Mouse (Mus musculus) cerebellum, adult 2 months (tissue): ENCODE measurements around the gene Inafm2. TPM values are rescaled to one million over a fixed set of nuclear protein-coding genes. Genes with fewer than 3 reads are reported as not detected.

ENCODE experiments used
- DNase-seq, 2 experiments: peaks; one replicate each; pipeline ENCODE4 v3.0.0; 2021
- H3K27ac ChIP-seq: fragments of 200-500 bp; 2 replicates; pipeline ENCODE4 v1.5.1; 2012; ENCODE audit warnings: low read length, control low read depth, inconsistent platforms; ENCODE audit not compliant: insufficient read depth
- H3K27me3 ChIP-seq: fragments of 200-500 bp; 2 replicates; pipeline ENCODE4 v1.6.1; 2012; ENCODE audit warnings: inconsistent platforms, mild to moderate bottlenecking, low read length, moderate library complexity; ENCODE audit not compliant: control insufficient read depth, insufficient read depth
- H3K4me1 ChIP-seq: fragments of 200-500 bp; 2 replicates; pipeline ENCODE4 v1.6.1; 2011; ENCODE audit warnings: low read length; ENCODE audit not compliant: control insufficient read depth, insufficient read depth
- H3K4me3 ChIP-seq: fragments of 200-500 bp; replicated peaks from 2 replicates; pipeline ENCODE3; 2011; ENCODE audit warnings: mild to moderate bottlenecking, low read depth, low read length, control low read depth; ENCODE audit not compliant: insufficient read depth
- CTCF ChIP-seq: fragments of 200-500 bp; IDR thresholded peaks from 2 replicates; pipeline ENCODE4 v1.5.1; 2011; ENCODE audit warnings: low read depth, mild to moderate bottlenecking, control low read depth, low read length, moderate library complexity, borderline replicate concordance; ENCODE audit not compliant: insufficient read depth
- POLR2A ChIP-seq: fragments of 200-500 bp; IDR thresholded peaks from 2 replicates; pipeline ENCODE4 v1.6.1; 2011; ENCODE audit warnings: low read length, control low read depth, borderline replicate concordance; ENCODE audit not compliant: insufficient read depth
- WGBS: fragments of 180-500 bp; shearing (Covaris S2); methylation state at CpG from one replicate; pipeline ENCODE4 v1.1.7; 2018; 5-methylcytosine and 5-hydroxymethylcytosine counted together
- polyA plus RNA-seq: library from polyadenylated mRNA; depleted of rRNA; stranded (reverse); fragments of >200 nt; gene quantifications from 2 replicates; pipeline ENCODE4 v1.2.3, GENCODE M21; 2012

The Inafm2 gene
- polyA plus RNA-seq, 1 experiment = 21.8 TPM

DNA sequence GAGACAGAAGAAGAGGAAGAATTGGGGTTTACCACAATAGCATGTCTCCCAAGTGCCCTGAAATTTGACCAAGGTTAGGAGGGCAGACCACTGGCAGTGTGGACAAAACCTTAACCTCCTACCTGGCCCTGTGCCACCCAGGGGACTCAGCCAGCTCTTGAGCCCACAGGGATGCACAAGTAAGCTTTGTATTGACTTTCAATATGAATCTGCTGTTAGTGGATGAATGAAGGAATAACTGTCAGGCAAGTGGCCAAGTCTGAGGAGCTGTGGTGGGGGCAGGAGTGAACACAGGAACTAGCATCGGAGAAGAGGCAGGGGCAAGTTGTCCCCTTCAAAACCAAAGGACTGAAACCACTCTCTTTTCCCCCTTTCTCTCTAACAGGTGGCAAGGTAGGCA is 29.8 kb downstream of the Inafm2 start:
- Histone ChIP-seq H3K27ac (no peak overlapping the region), H3K4me1 (peaks cover 17% of the 10 kb centered on the region), H3K27me3 (no peaks in the 10 kb centered on the region), H3K4me3 (no peak overlapping the region)
- 17% methylated on average over 1 of the region's 1 CpGs for WGBS
- DNase-seq = peak in 1 of 2 experiments; percentile 52
- TF ChIP-seq POLR2A (no peak), CTCF (no peak)

DNA sequence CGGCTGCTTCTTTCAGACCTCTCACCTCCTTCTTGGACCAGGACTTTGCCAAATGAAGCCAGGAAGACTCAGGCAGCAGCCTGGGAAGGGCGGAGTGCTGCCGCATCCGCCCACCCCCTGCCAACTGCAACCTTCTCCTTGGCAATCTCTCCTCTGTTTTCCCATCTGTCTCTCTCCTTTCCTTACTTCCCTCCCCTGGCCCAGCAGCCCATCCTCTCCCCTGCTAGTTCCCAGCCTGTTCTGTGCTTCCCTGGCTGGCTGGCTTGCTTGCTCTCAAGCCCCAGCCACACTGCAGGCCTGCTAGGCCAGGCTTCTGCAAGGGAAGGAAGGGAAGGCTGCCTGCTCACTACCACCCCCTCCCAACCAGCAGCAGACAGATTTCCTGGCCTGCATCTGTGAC is 30.3 kb downstream of the Inafm2 start:
- DNase-seq = peak; percentile 73 to 84
- Histone ChIP-seq H3K4me1 (peaks cover 17% of the 10 kb centered on the region), H3K27me3 (no peaks in the 10 kb centered on the region), H3K4me3 (no peak overlapping the region), H3K27ac (peak overlapping the region; percentile 85)
- no peak for TF ChIP-seq CTCF
- 0 out of 2 replicates have a peak, but pooled peaks have one; percentile 20 for TF ChIP-seq POLR2A
- WGBS = 2% methylated on average over 4 of the region's 4 CpGs

DNA sequence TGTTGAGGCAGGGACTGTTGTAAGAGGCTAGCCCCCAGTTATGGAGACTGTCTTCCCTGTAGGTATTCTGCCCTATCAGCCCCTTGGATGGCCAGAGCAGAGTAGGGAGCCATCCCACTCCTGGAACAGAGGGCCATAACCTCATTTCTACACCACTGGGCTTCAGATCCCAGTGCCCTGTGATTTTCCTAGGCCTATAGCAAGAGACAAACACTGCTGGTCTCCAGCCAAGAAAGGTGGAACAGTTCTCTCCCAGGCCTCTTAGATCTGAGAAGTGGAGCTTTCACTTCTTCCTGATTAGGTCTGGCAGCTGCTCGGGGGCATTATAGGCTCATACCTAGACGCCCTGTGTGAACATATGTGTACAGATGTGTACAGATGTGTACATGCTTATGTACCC is 30.7 kb downstream of the Inafm2 start:
- peak in 1 of 2 experiments; percentile 38 for DNase-seq
- Histone ChIP-seq H3K27me3 (no peaks in the 10 kb centered on the region), H3K4me1 (peaks cover 17% of the 10 kb centered on the region), H3K27ac (peak overlapping the region; percentile 85), H3K4me3 (no peak overlapping the region)
- 67% methylated on average over 2 of the region's 2 CpGs for WGBS
- TF ChIP-seq POLR2A (0 out of 2 replicates have a peak, but pooled peaks have one; percentile 2), CTCF (no peak)

DNA sequence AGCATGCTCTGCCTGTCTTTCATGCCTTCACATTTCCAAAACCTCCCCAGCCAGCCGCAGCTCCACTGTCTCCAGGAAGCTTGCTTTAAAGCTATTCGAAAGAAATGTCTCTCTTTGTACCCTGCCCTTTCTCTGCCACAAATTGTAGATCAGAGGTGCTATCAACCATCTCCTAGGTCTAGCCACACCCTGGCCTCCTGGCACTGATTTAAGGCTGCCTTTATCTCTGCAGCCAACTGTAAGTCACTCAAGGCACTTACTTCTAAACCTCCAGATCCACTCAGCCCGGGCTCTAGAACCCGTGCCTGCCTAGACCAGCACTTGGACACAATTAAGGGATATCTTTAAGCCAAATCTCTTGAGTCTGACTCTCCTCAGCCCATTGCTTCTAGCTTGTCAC is 32.9 kb downstream of the Inafm2 start:
- Histone ChIP-seq H3K4me3 (no peak overlapping the region), H3K27ac (no peak overlapping the region), H3K4me1 (peaks cover 17% of the 10 kb centered on the region), H3K27me3 (no peaks in the 10 kb centered on the region)
- no peak for TF ChIP-seq POLR2A
- TF ChIP-seq CTCF = no peak
- no peak for DNase-seq
- 92% methylated on average over 4 of the region's 4 CpGs for WGBS

DNA sequence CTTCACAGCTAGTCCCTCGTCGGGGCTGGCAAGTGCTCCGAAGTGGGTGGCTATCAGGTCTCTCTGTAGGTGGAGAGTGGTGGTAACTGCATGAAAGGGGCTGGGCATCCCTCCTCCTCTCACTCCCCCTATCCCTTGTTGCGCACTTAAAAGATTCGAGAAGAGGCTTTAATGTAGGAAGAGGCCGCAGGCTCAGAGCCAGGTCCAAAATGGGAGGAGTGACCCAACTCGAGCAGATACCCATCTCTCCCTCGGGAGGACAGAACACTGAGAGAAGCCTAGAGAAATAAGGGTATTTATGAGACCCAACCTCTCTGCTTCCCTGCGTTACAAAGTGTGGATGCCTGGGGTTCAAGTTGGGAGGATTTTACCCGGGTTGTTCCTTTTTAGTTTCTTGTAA is 33.5 kb downstream of the Inafm2 start:
- peak overlapping the region; percentile 89 for H3K4me3 ChIP-seq
- peaks cover 17% of the 10 kb centered on the region for H3K4me1 ChIP-seq
- no peak for TF ChIP-seq POLR2A
- H3K27me3 ChIP-seq = no peaks in the 10 kb centered on the region
- peak overlapping the region; percentile 82 for H3K27ac ChIP-seq
- DNase-seq = peak in 1 of 2 experiments; percentile 49
- 9% methylated on average over 10 of the region's 10 CpGs for WGBS

DNA sequence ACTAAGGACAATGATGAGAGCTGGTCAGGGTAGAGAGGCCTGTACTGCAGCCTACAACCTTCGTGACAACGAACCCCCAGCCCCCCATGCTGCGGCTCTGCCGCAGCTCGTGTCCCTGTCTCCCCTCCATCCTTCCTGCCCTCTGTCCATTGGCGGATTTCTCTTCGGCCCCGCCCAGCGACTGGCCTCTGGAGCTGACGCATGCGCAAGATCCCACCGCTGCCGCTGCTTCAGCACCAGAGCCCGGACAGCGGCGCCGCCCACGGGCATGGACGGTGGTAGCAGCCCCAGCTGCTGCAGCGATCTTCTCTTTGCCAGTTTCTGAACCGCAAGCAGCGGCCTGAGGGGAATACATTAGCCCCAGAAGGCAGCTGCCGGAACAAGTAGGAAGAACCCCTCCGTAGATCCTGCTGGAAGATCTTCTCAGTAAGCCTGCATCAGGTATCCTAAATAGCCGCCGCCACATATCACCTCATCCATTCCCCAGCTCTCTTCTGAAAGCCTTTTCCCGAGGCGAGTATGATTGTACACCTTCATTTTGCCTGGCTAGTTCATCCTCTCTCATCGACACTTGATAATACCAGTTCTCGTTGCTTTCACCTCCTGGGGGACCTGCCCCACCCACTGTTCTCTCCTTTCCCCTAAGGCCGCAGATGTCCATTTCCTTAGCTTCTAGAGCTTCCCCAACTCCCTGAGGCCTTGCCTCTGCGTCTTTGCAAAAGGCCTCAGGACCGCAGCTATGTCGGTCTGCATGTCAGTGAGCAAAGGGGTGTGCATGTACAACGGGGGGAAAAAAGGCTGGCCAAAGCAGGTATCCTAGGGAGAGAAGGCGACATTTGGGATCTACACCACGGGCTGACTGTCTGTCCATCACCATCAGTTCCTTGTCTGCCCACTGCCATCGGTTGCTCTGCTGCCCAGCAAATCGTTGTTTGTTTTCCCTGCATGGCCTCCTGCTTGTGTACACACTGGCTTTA is 34.2 kb downstream of the Inafm2 start, which contains the start of gene Disp2:
Disp2 (plus strand) TSS at position 216 of the 977 bp plus-strand sequence.
- WGBS = under 1% methylated on average over 39 of the region's 39 CpGs
- peak within 1 kb of the TSS; percentile 82 for H3K27ac ChIP-seq
- DNase-seq = peak; percentile 95 to 96

DNA sequence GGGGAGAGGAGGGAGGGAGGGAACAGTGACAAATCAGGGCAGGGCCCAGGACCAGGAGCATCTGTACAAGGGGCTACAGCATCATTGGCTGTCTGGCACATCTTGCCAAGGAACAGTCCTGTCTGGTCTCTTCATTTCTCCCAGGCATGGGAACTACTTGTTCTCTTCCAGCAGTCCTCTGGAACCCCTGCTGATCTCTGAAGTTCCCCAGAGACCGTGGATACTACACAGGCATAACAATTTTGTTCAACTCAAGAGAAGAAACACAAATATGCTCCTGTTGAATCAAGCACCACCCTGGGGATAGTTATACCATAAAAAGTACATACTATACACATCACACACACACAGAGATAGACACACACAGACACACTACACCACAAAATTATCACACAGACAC is 35.6 kb downstream of the Inafm2 start:
- TF ChIP-seq POLR2A = no peak
- TF ChIP-seq CTCF = no peak
- no peak overlapping the region for H3K27ac ChIP-seq

More for the DNA sequence above, 34.2 kb downstream of the Inafm2 start, which contains the start of gene Disp2:
- H3K27me3 ChIP-seq = no peaks in the 10 kb centered on the region
- H3K4me3 ChIP-seq = peak within 1 kb of the TSS; percentile 89
- peak; percentile 12; the same call in 1 of the 2 replicates for TF ChIP-seq CTCF
- peak; percentile 92 for TF ChIP-seq POLR2A
- peaks cover 20% of the 10 kb centered on the region for H3K4me1 ChIP-seq

DNA sequence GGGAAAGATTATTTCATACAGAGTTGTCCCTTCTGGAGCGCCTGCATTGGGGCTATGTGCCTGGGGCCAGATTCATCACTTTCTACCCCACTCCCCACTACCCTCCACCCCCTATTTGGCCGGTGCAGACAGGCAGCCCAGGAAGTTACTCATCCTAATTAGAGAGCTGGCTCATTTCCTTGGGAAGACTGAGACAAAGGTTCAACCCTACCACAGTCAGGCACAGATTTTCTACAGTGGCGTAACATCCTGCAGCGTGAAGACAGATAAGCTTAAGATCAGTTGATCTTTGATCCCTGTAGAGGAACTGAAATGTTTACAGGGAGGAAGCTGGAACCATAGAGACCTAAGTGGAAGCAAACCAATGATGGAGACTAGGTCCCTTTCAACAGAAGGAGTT is 36.7 kb downstream of the Inafm2 start:
- 76% methylated on average over 4 of the region's 4 CpGs for WGBS
- no peak overlapping the region for H3K27ac ChIP-seq
- no peak for DNase-seq
- peaks cover 6% of the 10 kb centered on the region for H3K4me1 ChIP-seq
- no peak overlapping the region for H3K4me3 ChIP-seq
- TF ChIP-seq CTCF (no peak), POLR2A (no peak)
- no peaks in the 10 kb centered on the region for H3K27me3 ChIP-seq

More for the DNA sequence above, 35.6 kb downstream of the Inafm2 start:
- no peak overlapping the region for H3K4me3 ChIP-seq
- no peak for DNase-seq
- WGBS = 21% methylated on average over 1 of the region's 1 CpGs
- peaks cover 13% of the 10 kb centered on the region for H3K4me1 ChIP-seq
- H3K27me3 ChIP-seq = no peaks in the 10 kb centered on the region
